Mouse (Mus musculus) right cerebral cortex, postnatal 10 days (tissue): ENCODE measurements around the gene Car10.

Experiments
- DNase-seq, 2 experiments: peaks; one replicate each; pipeline ENCODE4 v3.0.0; 2021; ENCODE audit warnings: low spot score in 2 of 2

Gene Car10

DNA sequence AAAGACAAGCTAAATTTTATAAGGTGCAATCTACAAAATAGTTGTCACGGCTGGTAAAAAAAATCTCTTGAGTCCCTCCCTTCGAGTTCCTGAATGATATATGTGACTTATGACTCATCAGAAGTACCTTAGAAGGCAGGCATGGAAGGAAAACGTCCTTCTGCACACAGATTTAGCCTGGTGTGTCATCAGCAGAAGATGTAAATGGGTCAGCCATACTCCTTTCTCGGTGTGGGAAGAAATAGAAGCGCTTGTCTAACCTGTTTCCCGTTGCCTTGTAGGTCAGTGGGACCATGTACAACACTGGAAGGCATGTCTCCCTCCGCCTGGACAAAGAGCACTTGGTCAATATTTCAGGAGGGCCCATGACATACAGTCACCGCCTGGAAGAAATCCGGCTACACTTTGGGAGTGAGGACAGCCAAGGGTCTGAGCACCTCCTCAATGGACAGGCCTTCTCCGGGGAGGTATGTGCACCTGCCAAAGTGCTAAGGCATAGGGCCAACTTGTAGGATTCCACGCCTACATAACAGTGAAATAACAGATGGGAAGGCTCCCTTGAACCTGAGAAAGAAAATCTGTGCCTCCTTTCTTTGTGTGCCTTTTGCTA is 392.5 kb downstream of the Car10 start:
- no peak for DNase-seq

DNA sequence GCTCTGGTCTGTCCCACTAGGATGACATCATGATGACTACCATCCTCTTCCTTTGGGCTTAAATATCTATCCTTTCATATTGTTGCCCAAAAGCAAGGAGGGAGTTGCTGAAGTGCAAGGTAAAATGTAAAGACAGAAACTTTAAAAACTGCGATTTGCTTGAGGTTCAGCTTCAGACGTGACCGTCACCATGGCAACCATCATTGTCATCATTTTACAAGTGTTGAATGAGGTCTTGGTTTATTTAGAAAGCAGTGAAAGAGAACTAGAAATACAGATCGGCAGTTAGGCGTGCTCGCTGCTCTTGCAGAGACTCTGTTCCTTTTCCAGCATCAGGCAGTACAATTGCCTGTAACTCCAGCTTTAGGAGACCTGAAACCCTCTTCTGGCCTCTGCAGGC is 400.1 kb downstream of the Car10 start:
- peak in 1 of 2 experiments; percentile 40 for DNase-seq

DNA sequence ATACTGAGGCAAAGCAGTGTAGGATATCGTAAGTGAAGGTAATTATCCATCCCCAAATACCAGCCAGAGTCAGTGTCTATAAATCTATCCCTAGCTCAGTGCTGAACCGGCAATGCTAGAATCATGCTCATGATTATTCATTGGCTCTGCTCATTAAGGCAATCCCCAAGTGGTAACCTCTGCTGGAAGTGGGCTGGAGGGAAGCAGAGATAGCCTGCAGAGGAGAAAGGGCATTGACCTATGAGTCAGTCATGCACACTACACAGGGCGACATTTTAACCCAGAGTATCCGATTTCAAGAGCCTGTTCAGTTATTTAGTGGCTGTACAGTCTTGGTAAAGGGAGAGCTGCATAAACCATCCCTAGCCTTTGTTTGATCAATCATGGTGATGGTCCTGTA is 402.6 kb downstream of the Car10 start:
- no peak for DNase-seq

DNA sequence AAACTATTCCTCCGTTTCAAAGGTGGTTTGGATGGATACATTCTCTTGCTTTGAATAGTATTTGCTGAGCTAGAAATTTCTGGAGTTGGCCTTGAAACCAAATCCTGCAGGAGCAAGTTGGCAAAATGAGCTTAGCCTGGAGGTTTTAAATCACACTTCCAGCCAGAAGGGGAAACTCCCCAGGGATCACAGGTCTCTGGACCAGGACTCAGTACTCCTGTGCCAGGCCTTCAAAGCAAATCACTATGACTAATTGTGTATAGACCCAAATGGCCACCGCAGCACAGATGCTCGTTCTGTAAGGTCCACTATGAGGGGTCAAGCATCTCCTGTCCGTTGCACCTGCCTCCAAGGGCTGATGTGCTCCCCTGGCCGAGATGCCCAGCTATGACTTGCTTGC is 403.8 kb downstream of the Car10 start:
- no peak for DNase-seq

DNA sequence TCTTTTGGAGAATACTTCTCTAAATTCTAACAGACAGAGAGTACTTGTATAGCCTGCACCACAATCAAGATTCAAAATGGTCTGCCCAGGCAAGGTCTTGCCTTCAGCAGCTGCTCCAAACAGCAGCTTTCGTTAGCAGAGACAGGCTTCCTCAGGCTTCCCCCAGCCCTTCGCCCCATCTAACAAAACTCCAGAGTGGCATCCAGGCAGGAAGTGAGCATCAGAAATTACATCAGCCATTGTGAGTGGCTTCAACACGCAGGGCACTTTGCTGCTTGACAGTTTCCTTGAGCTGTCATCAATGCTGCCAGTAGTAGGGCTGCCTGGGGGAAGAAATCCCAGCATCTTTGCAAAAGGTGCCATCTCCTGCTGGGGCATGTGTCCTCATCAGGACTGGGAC is 405.0 kb downstream of the Car10 start:
- no peak for DNase-seq

DNA sequence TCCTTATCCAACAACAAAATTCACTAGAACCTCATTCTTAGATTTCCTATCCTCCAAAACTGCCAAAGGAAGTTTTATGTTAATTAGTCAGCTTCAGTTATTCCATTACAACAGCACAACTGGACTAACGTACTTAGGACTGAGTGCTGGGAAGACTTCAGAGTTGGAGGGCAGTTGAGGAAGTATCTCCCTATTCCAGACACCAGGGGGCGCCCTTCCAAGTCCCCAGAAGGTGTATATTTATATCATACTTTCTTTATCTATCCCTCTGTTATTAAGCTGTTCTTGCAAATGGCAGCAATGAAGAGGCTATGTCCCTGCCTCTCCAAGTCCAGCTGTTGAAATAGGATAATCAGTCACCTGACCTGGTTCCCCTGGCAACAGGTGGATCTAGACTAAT is 405.6 kb downstream of the Car10 start:
- DNase-seq = no peak

DNA sequence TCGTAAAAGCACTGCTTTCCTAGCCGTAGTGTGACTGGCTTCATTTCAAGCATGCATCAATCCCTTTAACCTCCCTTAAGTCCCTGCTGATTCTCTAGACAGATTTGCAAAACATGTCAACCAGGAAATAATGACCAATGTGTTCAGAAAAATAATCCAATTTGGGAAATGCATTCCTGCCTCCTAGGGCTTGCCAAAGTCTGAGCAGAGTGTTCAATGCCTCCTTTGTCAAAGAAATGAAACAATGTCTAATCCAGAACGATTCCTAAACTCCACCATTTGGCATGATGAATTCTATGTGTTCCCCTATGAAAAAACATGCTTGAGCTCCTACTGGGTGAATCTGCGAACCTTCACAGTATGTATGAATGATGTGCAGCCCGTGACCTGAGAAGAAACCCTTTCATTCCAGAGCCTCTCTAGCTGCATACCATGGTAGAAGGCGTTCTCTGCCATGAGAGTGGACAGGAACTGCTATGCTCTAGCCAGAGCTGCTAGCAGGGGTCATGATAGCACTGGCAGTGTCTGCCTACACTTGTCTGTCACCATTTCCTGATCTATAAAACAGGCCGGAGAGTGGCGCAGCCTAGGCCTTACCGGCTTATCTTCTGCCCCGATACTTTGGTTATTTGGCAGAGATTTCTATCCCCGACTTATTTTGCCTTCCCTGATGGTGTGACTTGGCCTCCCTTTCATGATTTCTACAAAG is 411.9 kb downstream of the Car10 start:
- DNase-seq = no peak

DNA sequence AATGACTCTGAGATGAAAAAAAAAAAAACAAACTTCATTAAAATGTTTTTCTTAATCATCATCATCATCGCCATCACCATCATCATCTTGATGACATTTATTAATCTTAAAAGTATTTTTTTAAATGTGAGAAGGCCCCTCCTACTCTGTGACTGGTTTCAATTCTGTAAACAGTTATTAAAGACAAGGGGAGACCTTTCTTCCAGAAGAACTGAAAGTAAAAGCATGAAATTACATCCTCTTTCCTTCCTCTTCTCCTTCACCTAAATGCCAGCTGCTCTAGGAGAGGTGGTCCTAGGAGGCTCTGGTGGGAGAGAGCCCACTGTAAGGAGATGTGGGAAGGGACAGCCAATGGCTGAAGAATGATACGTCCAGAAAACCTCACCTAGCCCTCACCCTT is 415.0 kb downstream of the Car10 start:
- no peak for DNase-seq

DNA sequence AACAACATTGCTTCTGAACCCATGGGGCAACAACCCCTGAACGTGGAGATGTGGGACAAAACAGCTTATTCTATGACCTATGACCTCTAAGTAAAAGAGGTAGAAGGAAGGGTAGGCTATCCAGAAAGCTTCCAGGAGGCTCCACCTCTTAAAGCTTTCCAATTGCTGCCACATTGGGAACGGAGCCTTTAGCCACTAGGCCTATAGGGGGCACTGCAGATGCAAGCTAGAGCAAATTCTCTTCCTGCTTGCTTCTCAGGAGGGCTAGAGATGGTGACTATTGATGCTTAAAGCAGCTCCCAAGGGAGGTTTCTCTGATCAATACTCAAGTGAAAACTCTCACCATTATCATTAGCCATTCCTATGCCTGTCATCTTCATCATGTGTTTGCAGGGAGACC is 416.6 kb downstream of the Car10 start:
- DNase-seq = no peak

DNA sequence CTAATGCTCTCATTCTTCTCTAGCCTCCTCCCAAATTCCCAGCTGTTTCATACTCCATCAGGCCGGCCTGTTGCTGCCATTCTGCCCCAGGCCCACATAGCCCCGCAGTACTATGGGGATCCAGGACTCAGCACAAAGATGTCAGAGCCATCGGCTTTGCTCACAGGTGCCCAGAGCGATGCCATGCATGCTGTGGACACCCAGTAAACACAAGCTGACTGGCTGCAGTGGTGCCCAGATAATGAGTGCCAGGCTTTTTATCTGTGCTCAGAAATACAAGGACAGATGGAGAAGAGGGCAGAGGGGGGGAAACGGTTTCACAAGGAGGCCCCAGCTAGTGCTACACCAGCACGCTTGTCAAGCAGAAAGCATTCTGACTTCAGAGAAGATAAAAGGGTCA is 417.7 kb downstream of the Car10 start:
- DNase-seq = no peak

DNA sequence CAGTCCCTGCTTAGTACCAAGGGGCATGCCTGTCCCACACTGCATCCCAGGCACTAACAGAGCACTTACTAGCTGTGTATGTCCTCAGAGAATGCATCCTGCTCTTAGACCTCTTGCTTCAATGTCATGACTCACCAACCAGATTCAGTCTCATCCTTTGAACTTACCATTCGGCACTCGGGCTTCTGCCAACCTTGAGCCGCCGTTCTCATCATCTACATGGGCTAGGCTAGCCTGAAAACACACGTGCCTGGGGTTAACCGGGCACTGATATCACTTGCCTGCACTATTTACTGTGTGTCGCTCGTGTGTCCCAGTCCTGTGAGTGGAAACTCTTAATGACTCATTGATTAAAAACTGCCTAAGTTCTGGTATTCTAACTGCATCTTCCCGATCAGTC is 418.4 kb downstream of the Car10 start:
- DNase-seq = no peak

DNA sequence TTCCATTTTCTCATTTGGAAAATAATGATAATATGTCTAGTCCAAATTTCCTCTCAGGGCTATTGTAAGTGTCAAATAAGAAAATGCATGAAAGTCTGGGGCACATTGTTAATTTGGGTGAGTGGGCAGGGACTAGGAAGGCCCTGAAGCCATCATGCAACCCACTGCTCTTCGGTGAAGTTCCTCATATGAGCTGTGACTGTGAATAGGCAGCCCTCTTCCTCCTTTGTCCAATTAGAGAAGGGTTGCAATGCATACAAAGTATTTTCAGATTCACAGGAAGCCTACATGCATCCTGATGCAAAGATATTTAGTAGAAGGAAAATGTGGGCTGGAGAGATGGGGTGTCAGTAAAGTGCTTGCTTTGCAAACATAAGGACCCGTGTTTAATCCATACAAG is 419.1 kb downstream of the Car10 start:
- DNase-seq = no peak

DNA sequence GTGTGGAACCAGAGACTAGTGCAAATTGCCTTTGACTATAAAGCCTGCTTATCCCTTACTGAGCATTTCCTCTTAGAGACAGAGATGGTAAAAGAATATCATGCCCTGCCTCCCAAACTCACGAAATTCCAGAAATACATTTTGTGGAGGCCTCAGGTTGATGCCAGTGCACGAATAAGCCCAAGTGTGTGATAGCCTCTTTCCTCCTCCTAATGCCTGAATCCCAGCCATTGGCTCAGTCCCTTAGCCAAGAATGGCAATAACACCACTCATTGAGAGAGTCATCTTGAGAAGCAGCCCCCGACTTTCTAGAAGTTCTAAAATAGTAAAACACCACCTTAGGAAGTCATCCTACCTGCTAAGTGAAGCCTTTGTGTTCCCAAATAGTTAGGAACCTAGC is 424.7 kb downstream of the Car10 start:
- no peak for DNase-seq

DNA sequence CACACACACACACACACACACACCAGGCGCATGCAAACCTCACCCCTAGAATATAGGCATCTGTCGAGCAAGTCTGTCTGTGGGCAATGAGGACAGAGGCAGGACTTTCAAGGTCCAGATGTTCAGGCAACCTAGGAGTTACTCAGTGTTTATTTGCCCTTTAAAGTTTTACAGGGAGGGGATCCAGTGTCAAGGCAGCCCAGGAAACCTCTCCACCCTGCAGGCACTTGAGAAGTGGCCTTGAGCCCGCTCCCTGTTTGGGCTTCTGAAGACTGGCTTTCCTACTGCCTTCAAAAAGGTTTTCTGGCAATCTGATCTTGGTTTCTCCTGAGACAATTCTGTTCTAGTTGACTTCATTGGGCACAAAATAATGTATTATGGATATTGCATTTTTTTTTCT is 428.1 kb downstream of the Car10 start:
- DNase-seq = no peak

DNA sequence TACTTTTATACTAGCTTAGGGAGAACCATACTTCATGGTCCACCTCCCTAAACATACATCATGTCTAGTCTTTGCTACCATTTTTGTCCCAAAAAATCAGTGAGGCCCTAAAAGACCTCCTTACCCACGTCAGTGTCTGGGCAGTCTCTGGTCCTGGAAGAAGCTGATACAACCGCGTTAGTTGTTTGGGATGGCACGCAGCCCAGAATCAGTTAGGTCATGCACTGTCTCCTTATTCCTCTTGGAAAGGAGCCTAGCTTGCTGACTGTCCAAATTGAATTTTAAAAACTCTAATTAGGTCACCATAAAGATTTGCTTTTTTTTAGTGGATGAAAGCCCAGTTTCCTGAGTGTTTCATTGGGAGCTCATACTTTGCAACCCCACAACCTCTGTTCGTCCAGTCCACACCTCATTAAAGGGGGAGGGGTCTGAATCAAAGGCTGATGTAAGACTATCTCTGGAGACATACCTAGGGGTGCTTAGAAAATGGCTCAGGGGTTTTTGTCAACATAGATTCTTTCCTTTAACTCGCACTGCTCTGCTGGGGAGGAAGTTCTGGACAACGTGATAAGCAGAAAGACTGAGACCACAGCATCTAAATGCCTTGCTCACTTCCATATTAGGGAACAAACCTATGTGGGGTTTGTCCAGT is 433.3 kb downstream of the Car10 start:
- peak; percentile 53 to 58 for DNase-seq

DNA sequence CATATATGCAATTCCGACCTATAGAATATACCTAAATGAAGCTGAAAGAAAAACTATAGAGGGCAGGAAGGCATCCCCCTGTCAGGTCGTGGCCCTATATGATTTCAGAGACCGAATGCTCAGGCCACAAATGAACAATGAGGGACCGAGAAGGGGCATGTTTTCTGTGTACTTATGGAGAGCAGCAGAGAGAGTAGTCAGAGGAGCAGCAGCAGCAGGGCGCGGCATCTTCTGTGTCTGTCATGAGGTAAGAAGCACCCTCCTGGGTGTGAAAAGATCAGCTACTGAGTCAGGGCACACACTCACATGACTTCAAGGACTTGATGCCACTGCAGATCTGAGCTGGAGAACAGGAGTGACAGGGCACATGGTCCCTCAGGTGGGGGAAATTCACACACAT is 438.4 kb downstream of the Car10 start:
- no peak for DNase-seq

DNA sequence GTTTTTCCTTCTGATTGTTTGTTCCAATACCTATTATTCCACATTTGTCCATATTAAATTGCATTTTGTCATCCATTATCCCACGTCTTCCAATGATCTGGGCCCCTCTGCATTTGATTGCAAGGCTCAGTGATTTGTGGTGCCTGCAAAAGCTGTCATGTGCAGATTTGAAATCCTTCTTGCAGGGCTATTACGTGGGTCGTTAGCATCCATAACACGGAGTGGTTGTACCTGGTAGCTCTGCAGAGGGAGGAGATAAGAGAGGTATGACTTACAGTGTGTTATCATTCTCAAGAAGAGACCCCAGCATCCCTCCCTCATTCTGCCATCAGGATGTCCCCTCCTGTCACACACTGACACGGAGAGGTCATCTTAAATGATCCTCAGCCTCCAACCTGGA is 451.1 kb downstream of the Car10 start:
- DNase-seq = no peak

DNA sequence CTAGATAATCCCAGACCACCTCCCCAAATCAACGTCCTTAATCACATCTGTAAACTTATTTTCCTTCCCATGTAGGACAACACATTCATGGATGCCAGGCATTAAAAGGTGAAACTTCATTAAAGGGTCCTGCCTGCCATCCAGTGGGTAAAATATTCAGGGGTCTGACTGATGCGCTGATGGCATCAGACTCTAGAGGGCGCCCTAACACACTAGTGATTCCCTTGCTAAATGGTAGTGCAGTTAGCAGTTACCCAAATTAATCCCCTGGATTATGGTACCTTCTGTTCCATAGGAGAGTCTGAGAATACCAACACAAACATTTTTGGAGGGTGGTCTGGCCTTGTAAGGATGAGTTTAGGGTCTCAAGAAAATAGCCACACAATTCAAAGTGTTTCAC is 453.1 kb downstream of the Car10 start:
- DNase-seq = peak in 1 of 2 experiments; percentile 60

DNA sequence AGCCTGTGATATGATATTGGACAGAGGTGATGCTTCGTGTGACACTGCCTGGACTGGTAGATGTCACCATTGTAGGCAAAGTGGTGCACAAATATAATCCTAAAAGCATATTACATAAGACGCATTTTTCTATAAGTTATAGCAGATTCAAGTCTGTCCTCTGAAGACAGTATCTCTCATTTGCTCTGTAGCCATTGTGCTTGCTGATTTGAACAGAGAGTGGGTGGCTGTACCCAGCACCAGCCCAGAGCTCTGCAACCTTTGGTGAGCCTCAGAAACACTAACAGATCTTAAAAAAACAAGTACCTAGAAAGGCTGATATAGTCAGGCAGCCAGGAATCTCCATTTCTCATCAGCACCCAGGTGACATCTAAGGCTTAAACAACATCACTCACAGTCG is 461.3 kb downstream of the Car10 start:
- no peak for DNase-seq

DNA sequence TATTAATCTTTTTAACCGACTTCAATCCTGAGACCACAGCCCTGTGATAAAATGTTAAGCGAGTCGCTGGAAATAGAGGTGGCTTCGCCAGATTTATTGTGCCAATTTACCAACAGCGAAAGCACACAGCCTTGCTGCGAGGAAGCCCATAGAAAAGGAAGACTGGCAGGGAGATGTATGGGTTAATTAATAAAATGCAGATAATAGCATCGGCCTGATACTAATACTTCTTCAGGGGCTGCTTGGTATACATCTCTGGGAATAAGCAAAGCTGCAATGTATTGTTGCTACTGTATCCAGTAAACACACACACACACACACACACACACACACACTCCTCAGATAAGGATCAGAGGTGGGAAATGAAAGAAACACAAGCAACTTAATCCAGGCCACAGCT is 462.7 kb downstream of the Car10 start:
- no peak for DNase-seq

DNA sequence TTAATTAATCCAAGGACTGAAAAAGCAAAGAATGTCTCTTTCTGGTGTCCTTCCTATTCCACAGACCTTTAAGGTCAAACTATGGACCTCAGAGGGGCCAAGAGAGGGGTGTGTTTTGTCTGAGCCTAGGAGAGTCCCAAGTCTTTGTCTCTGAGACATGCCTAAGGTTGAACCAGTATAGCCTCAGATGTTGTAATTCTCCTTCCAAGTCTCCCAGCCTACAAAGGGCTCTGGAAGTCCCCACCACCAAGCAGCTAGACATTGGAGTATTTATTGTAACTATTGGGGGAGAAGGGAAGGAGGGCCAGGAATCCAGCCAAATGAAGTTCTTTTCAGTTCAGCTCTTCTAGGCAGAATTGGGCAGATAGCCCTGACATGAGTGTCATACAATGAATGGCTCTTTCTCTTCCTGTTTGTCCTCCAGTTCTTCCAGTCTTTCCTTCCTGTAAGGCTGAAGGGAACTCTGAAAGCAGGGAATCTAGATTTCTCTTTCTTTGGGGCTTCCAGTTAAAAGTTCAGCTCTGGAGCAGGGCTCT is 464.6 kb downstream of the Car10 start:
- no peak for DNase-seq

DNA sequence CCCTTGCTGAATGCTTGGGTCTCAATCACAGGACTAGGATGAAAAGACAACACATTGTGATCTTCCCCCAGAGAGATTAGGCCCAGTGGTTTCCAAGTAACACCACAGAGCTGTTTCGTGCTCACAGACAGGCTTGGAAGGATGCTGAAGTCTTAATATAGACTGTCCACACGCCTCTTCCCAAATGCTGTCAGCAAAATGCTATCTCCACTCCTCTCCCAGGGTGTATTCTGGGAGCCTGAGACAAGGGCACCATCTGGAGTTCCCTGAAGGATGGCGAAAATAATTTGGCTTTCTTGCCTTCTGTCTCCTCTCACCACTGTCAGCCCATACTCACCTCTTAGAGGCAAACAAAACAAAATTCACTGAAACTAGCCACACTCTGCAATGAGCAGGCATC is 467.9 kb downstream of the Car10 start:
- DNase-seq = peak; percentile 71 to 92
